Comparison of ENCODE assay signal across 8 mouse cellular contexts in genomic region chr2:172439843-172440639, GRCm38 (mm10). TPM values are rescaled to one million over a fixed set of nuclear protein-coding genes. Genes with fewer than 3 reads are reported as not detected.
DNase-seq lines count a peak whose midpoint lies in the region; ATAC-seq lines count a peak whose summit lies in the region.

Gene Rtf2, plus strand, starts transcription at chr2:172440556.

- H3K9me3 ChIP-seq in hindbrain, embryonic 14.5 days (ENCODE audit: control insufficient read depth, low read length): no peaks in the 10 kb centered on the region

- peak within 1 kb of the TSS; percentile 55 for H3K27ac ChIP-seq in hindbrain, embryonic 14.5 days

- H3K4me2 ChIP-seq in hindbrain, embryonic 14.5 days (replicated peaks): peak within 1 kb of the TSS; percentile 91

- peak within 1 kb of the TSS; percentile 77 for H3K9ac ChIP-seq in hindbrain, embryonic 14.5 days

- peak within 1 kb of the TSS; percentile 75 for H3K4me3 ChIP-seq in hindbrain, embryonic 14.5 days (replicated peaks; ENCODE audit: low read length)

- 2% methylated on average over 35 of the region's 35 CpGs for WGBS in hindbrain, embryonic 14.5 days

- peak; percentile 99 for DNase-seq in R1 (ENCODE audit: low read depth, low spot score)
- peak; percentile 100 for DNase-seq in cerebellum, postnatal 25 days
- DNase-seq in frontal cortex, postnatal 25 days (ENCODE audit: low spot score in 2 of 2): peak; percentile 100
- peak; percentile 98 for DNase-seq in hindbrain, embryonic 14.5 days (ENCODE audit: low spot score)
- DNase-seq in layer of hippocampus, postnatal 36 days: peak; percentile 99
- DNase-seq in lung, postnatal 36 days: peak; percentile 100
- DNase-seq in retina, postnatal 1 day: peak; percentile 99
- peak; percentile 98 to 99 for DNase-seq in urinary bladder, adult 18-20 months (ENCODE audit: low spot score in 2 of 2)

- peaks cover 6% of the 10 kb centered on the region; the same call in 1 of the 2 replicates for H3K36me3 ChIP-seq in hindbrain, embryonic 14.5 days (replicated peaks; ENCODE audit: control insufficient read depth, insufficient read depth)

- peak; percentile 98 for ATAC-seq in hindbrain, embryonic 14.5 days (ENCODE audit: low FRiP score)

- H3K4me1 ChIP-seq in hindbrain, embryonic 14.5 days (replicated peaks; ENCODE audit: control insufficient read depth, insufficient read depth, low read length): peaks cover 16% of the 10 kb centered on the region

- H3K27me3 ChIP-seq in hindbrain, embryonic 14.5 days (ENCODE audit: control insufficient read depth, insufficient read depth, low read length): no peaks in the 10 kb centered on the region

RNA-seq across cellular contexts. Expression of gene Rtf2, which starts in this region (rescaled TPM):
- polyA plus RNA-seq in hindbrain, embryonic 14.5 days (2014; fragmentation: Nextera tagmentation; extraction: Ambion mirVana): 91.7 and 97.4 TPM in 2 replicates
- total RNA-seq in layer of hippocampus, postnatal 36 days (2021): 10 to 100 TPM; 67.2 to 69.7 TPM

Comparison
In these comparisons a context has a peak if more than half of its experiments do, and no peak if none do; other contexts are left out.
1. Peak in every context shown above with its lines: DNase-seq, ATAC-seq, H3K4me3 ChIP-seq and H3K27ac ChIP-seq.